Mouse (Mus musculus) granulocyte monocyte progenitor cell, adult 5-6 weeks (primary cell): ENCODE measurements around the gene Gmnc. TPM values are rescaled to one million over a fixed set of nuclear protein-coding genes. Genes with fewer than 3 reads are reported as not detected.

Experiments used
- ATAC-seq: replicated peaks from 2 replicates; pipeline ENCODE4 v1.8.0; 2016; ENCODE audit warnings: mild to moderate bottlenecking, moderate TSS enrichment, inconsistent platforms; ENCODE audit not compliant: poor library complexity, severe bottlenecking
- total RNA-seq, 2 experiments: library from RNA; stranded (forward) in 1 of 2; stranded (reverse) in 1 of 2; fragments of 200-712, 200-1000 nt in 1 of 2; fragments of >200 nt in 1 of 2; fragmentation: Nextera tagmentation in 1 of 2; gene quantifications; 2 replicates each; pipeline ENCODE4 v1.2.3; 2014 to 2017

Gene Gmnc
- total RNA-seq (2014; fragmentation: Nextera tagmentation): not detected in 2 replicates
- not detected in 2 replicates for total RNA-seq (2017)

DNA sequence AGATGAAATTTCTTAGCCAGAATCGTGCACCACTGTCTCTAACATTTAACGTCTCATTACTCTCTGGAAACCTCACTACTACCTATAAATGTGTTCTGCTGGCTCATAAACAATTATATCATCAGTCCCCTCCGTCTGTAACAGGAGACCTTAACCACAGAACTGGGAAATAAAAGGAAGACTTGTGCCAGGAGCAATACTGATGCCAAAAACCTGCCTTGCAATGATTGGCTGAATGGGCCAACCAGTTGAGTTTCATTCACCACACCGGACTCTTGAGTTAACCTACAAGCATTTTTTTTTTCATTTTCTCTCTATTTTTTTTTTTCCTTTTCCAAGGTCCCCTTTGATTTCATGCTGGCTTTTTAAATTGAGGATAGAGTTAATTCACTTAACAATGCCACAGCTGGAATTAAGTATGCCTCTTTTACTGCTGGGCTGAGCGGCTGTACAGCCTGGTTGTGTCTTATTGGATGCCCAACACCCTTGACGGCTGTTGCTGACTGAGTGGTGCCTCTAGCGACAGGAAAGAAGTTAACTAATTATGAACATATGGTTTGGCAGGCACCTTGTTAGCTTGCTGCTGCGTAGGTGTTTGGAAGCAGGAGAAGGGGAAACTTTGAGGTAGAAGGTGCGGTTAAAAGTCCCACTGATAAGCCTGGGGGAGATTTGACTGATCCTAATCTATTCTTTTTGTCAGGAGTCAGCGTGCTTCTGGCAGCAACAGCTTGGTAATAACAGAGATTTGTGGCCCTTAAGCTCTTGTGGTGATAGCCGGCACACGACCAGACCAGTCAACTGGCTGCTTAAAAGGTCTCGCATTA lies at the start of gene Gmnc:
Gmnc (minus strand) TSS at position 176 of the 824 bp plus-strand sequence.
- ATAC-seq: no peak

DNA sequence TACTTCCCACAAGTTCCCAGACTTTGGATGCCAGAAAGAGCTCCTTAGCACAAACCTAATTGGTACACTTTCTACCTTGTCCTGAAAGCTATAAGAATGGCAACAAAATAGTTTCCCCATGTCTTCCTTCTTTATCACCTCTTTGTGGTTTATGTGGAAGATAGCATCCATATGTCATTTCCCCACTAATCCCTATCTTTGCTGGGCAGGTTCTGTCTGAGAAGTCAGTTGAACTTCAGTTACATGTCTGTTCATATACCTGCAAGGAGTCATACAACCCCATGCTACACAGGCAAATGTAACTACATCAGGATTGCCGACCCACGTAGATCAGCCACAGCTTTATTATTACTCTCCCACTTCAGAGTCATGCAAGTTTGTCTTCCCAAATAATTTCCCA lies 35.8 kb upstream of the Gmnc start:
- ATAC-seq: no peak

DNA sequence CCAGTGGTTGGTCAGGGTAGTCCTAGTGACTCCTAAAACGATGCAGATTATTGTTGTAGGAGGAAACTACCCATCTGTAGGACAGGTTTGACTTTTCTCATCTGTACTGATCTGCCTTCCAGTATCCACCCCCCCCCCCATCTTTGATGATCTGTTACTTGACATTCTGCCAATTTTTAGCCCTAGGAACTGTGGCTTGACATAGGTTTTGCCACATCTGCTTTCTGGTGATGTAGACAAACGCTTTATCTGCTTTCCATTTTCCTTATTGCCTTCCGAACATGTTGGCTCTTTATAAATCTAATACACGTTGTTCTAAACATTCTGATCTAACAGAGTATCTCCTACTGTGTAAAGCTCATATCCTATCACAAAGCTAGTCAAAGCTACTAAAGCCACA lies 34.8 kb upstream of the Gmnc start:
- no peak for ATAC-seq

GRCm38 (mm10) chr16:27022746-27023145 lies 31.3 kb upstream of the Gmnc start:
- ATAC-seq: no peak

DNA sequence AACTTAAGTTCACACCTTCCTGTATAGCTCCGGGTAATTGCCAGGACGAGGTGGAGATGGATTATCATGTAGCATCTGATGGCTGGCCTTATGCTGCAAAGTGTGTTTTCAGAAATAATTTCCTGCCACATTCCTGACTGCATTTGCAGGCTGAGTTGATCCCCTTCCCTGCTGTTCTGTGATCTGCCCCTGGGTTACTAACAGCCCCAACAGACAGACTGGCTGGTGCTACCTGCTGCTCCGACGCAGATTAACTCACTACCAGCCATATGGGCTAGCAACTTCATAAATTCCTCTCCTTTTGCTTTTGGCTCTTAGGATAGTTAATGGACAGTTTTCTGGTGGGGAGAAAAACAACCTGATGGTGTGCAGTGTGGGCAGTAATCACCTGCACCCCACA lies 25.9 kb upstream of the Gmnc start:
- ATAC-seq: no peak

- no peak for ATAC-seq
These were observed 11.3 kb upstream of the Gmnc start for GRCm38 (mm10) chr16:27002714-27003113.

DNA sequence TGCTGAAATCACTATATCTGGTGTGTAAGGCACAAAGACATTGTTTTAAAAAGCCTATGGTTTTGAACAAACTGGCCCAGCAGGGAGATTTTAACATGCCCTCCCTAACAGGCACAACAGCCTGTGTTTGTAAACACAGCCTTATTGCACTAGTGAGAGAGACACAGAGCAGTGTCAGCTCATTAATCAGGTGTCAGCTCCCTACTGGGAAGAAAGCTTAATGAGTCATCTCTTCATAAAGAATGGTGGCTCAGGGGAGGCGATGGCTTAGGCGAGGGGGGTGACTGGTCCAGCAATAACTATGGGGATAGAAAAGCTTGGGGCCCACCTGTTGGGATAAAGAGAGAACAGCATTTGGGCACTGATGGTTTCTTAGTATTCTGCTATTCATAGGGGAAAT lies 8.1 kb upstream of the Gmnc start:
- no peak for ATAC-seq

DNA sequence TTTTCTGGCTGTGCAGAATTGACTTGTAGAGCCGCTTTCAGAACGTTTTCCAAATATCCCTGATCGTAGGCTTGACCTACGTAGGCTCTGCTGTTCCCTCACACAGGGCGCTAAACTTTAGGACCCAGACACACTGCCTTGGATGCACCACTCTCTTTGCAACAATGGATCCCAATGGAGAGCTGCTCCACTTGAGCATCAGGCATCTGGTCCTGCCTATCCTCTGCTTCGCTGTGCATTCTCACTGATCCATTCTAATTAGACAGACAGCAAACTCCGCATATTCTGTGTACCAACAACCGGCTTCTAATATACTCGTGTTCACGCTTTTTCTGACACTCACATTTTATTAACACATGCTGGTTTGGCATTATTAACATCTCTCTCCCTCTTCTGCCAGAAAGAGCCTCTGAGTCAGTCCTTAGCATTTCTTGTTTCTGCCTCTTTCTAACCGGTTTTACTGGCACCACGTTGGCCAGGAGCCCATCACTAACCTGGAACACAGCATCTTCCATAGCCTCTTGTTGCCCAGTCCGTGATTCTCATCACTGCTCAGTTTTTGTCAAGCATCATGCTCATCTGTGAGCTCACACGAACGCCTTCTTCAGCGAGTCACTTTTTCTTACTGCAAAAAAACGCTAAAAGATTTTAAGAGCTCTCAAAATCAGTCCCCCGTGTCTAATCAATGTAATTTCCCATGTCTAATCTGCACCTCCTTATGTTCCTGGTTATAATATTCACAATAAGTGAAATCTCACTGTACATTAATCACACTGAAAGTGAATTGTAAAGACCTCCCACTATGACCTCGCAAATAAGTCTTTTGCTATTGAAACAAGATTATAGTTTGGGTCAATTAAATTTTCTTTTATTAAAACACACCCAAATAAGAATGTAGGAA lies 1.8 kb downstream of the Gmnc start:
- ATAC-seq: no peak

DNA sequence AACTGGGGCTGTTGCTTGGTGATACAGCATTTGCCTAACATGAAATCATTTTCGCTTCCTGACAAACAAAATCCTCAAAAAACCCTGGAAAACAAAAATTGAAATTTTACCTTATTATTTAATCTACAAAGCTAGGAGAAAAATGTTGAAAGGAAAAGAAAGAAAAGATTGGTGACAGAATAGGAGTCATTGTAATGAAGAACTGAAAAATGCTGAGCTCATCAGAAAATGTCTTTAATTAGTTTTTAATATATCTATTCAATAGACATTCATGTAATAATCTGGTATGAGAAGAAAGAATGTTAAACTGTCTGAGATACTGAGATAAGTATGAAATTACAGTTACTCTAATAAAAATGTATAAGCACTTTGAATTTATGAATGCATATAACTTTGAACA lies 3.3 kb downstream of the Gmnc start:
- no peak for ATAC-seq

DNA sequence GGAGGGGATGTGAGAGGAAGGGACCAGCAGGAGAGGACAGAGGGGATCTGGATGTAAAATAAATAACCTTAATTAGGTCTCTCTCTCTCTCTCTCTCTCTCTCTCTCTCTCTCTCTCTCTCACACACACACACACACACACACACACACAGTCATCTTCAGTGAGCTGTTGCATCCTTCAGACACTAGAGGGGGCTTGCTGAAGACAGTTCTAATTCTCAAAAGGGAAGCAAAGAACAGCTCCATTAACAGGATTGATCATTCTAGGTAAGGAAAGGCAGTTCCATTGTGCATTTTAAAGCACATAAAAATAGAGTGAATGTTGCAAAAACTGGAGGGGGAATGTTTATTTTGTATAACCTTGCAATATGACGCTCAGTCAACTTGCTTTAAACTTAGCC lies 5.7 kb downstream of the Gmnc start:
- ATAC-seq: no peak; the same call in 1 of the 2 replicates

DNA sequence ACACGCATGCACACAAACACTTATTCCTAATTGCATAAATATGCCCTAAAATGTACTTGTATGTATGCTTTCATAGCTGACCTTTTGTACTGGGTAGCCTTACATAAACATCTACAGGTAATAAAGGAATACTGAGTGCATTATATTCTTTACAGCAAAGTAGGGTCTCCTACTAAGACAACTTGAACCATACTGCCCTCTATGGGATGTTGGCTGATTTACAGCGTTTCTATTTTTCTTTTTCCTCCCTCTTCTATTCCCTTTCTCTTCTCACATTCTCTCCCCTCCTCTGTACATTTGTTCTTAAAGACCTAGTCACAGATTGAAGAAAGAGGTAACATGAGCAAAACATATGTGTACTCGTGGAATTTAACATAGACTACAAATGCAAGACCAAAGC lies 9.3 kb downstream of the Gmnc start:
- ATAC-seq: no peak

DNA sequence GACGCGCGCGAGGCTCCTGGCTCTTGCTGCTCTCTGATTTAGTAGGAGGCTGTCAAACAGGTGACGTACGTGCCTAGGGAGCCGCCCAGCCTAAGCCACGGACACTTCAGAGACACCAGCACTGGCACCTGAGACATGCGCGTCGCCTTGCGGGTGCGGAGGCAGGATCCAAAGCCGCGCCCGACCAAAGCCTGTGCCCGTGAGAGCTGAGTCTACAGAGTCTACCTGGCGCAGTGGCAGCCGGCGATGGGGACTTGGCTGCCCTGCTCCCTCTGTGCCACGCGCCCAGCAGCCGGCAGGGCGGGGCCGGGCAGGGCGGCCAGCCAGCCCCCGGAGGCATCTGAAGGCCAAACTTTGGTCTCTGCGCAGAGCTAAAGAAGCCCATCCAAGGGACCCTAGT lies 23.5 kb downstream of the Gmnc start:
- no peak for ATAC-seq

- no peak for ATAC-seq
These were observed 24.6 kb downstream of the Gmnc start for GRCm38 (mm10) chr16:26966830-26967229.

DNA sequence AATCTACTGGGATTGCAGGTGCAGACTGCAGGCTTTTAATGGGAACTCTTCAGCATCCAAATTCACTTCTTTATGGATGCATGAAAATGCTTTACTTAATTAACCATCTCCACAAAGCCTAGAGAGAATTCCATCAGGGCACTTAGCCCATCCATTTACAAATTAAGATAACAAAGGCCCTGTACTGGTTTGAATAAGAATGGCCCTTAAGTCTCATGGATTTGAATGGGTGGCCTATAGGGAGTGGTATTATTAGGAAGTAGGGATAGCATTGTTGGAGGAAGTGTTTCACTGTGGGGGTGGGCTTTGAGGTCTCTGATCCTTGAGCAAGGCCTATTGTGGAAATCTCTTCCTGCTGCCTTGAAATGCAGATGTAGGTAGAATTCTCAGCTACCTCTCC lies 29.5 kb downstream of the Gmnc start:
- ATAC-seq: no peak

GRCm38 (mm10) chr16:26951601-26952000 lies 39.9 kb downstream of the Gmnc start:
- ATAC-seq: no peak

DNA sequence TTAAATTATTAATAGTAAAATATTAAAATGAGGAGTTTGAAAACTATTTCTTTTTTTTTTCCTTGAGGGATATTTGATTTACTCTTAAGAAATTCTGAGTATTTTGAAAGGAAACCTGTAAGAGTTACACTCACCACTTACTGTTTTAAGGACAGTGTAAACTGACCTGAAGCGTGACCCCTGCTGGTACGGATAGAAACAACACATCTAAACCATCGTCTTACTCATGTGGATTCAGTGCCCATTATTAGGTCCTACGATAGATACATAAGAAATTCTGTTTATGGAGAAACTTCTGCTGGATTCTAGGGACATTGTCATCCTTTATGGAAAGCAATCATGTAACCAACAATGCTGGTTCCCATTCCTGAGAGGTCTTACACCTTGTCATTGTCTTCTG lies 41.2 kb downstream of the Gmnc start:
- no peak for ATAC-seq

- no peak for ATAC-seq
These were observed 87.5 kb downstream of the Gmnc start for GRCm38 (mm10) chr16:26903968-26904367.

DNA sequence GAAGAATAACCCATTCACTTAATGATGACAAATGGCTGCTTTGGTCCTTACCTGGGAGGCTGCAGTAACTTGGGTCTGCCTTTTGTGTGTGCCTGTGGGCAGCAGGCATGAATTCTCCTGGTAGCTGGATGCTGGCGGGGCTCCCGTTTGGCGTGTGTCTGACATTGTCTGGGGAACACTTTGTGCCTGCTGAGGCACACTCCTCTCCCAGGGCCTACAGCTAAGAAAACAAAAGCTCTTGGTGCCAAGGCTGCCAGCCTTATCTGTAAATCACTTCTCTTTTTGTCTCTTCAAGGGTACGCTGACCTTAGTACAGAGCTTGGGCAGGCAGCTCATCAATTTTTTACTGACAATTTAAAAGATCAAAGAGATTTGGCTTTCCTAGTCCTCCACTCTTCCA lies 90.0 kb downstream of the Gmnc start:
- no peak for ATAC-seq

- no peak for ATAC-seq
These were observed 105.1 kb downstream of the Gmnc start for GRCm38 (mm10) chr16:26886337-26886736.

GRCm38 (mm10) chr16:26876885-26877284 lies 114.6 kb downstream of the Gmnc start:
- no peak for ATAC-seq
